Mouse (Mus musculus) lung, adult 2 months (tissue): ENCODE measurements at regions not wholly inside any gene's neighbourhood (a gene's known extent, or its start where the extent isn't known, plus 50 kb on each side); places are given as distances from the start of the nearest gene placed in this dataset.

Experiments
- CTCF ChIP-seq: fragments of 200-500 bp; IDR thresholded peaks from 2 replicates; pipeline ENCODE4 v1.5.1; 2011; ENCODE audit warnings: mild to moderate bottlenecking, low read length, control low read depth; ENCODE audit not compliant: insufficient read depth
- POLR2A ChIP-seq: fragments of 200-500 bp; IDR thresholded peaks from 2 replicates; pipeline ENCODE4 v1.6.1; 2011; ENCODE audit warnings: low read depth, mild to moderate bottlenecking, control low read depth, low read length, borderline replicate concordance; ENCODE audit errors: extremely low read depth

GRCm38 (mm10) chr8:34315233-34315632, 203.7 kb upstream of the Gm10131 start:
- TF ChIP-seq POLR2A: no peak
- no peak for TF ChIP-seq CTCF
